In genomic region chr13:23423286-23424051, GRCm38 (mm10) we compare ENCODE assay signal across 8 mouse cellular contexts. TPM values are rescaled to one million over a fixed set of nuclear protein-coding genes. Genes with fewer than 3 reads are reported as not detected.
DNase-seq lines count a peak whose midpoint lies in the region; ATAC-seq and TF ChIP-seq lines count a peak whose summit lies in the region.

Gene Abt1 (minus strand): TSS chr13:23423866.

- peak; percentile 35 for TF ChIP-seq CTCF in layer of hippocampus, adult 2 months (conservative IDR thresholded peaks at IDR 0.05)
- peak; percentile 10; the same call in 1 of the 2 replicates for TF ChIP-seq CTCF in lung, embryonic 14.5 days (IDR thresholded peaks at IDR 0.05; ENCODE audit: low read depth)

- peaks cover 20% of the 10 kb centered on the region for H3K36me3 ChIP-seq in ES-E14 (ENCODE audit: control insufficient read depth, insufficient read depth, low read length, poor library complexity, severe bottlenecking)
- H3K36me3 ChIP-seq in forebrain, embryonic 15.5 days, result peaks cover 31% of the 10 kb centered on the region
- peaks cover 31% of the 10 kb centered on the region for H3K36me3 ChIP-seq in lung, embryonic 14.5 days (ENCODE audit: insufficient read depth)

- intact Hi-C loops in heart, postnatal 25 days (cut with DNase I), result loop anchor here (2.0 to 5.0 kb wide), 2 partner anchors 56 to 173 kb away; partner anchors contain the start of gene Zfp322a

- ATAC-seq in forebrain, embryonic 15.5 days (replicated peaks), result peak; percentile 84
- peak; percentile 84 for ATAC-seq in lung, embryonic 14.5 days (ENCODE audit: insufficient read depth)
- peak; percentile 90 for ATAC-seq in neutrophil, adult 5-6 weeks (ENCODE audit: extremely low read depth, insufficient number of reproducible peaks, low FRiP score, poor library complexity, severe bottlenecking)

- peak within 1 kb of the TSS; percentile 95 to 97 for H3K4me3 ChIP-seq in ES-E14 (ENCODE audit: insufficient read depth in 1 of 2, low read depth in 1 of 2, low read length in 2 of 2, poor library complexity in 1 of 2, severe bottlenecking in 1 of 2)
- H3K4me3 ChIP-seq in forebrain, embryonic 15.5 days, result peak within 1 kb of the TSS; percentile 64
- peak within 1 kb of the TSS; percentile 95 for H3K4me3 ChIP-seq in layer of hippocampus, adult 2 months
- peak within 1 kb of the TSS; percentile 94 for H3K4me3 ChIP-seq in lung, embryonic 14.5 days (ENCODE audit: low read depth, low read length)

- peaks cover 0 to 9% of the 10 kb centered on the region in 2 experiments; a peak in 1 of 4 replicates for H3K4me1 ChIP-seq in ES-E14 (ENCODE audit: control insufficient read depth in 2 of 2, insufficient read depth in 2 of 2, low read length in 2 of 2, poor library complexity in 1 of 2)
- peaks cover 24% of the 10 kb centered on the region for H3K4me1 ChIP-seq in forebrain, embryonic 15.5 days
- H3K4me1 ChIP-seq in lung, embryonic 14.5 days (ENCODE audit: insufficient read depth), result peaks cover 2% of the 10 kb centered on the region; the same call in 1 of the 2 replicates

- H3K27me3 ChIP-seq in forebrain, embryonic 15.5 days, result no peaks in the 10 kb centered on the region
- H3K27me3 ChIP-seq in lung, embryonic 14.5 days (ENCODE audit: insufficient read depth, low read length), result no peaks in the 10 kb centered on the region

- WGBS in forebrain, embryonic 15.5 days, result under 1% methylated on average over 48 of the region's 48 CpGs
- WGBS in lung, embryonic 14.5 days, result under 1% methylated on average over 48 of the region's 48 CpGs

- peak; percentile 96 for DNase-seq in ES-E14 (ENCODE audit: low read depth, low spot score)
- DNase-seq in cerebellum, adult 11 months, result peak; percentile 89
- peak; percentile 80 for DNase-seq in heart, postnatal 25 days (ENCODE audit: low spot score)
- peak; percentile 92 to 98 for DNase-seq in layer of hippocampus, adult 2 months (ENCODE audit: low spot score in 2 of 2)
- DNase-seq in lung, embryonic 14.5 days, result peak; percentile 97
- peak; percentile 95 for DNase-seq in testis, postnatal 14 days (ENCODE audit: low spot score)

- in situ Hi-C loops in ES-E14 (cut with MboI; ENCODE audit: low sequenced_read_pairs in 2 of 2, unreplicated experiment in 2 of 2), result loop anchor here in 1 of 2 experiments (25.0 kb wide), 2 partner anchors 1386 to 1561 kb away; partner anchors contain the start of genes Hist1h2ag, Hist1h2ah, Hist1h2bj and Hist1h2bk

- H3K4me2 ChIP-seq in forebrain, embryonic 15.5 days (replicated peaks), result peak within 1 kb of the TSS; percentile 82
- peak within 1 kb of the TSS; percentile 82 for H3K4me2 ChIP-seq in lung, embryonic 14.5 days

- H3K9me3 ChIP-seq in ES-E14 (ENCODE audit: control insufficient read depth, insufficient read depth, low read depth, low read length), result no peaks in the 10 kb centered on the region
- H3K9me3 ChIP-seq in forebrain, embryonic 15.5 days, result no peaks in the 10 kb centered on the region
- no peaks in the 10 kb centered on the region for H3K9me3 ChIP-seq in lung, embryonic 14.5 days (ENCODE audit: low read depth, low read length)

- H3K9ac ChIP-seq in ES-E14 (ENCODE audit: insufficient read depth, low read depth, low read length, poor library complexity, severe bottlenecking), result peak within 1 kb of the TSS; percentile 93
- H3K9ac ChIP-seq in forebrain, embryonic 15.5 days (replicated peaks), result peak within 1 kb of the TSS; percentile 67
- H3K9ac ChIP-seq in lung, embryonic 14.5 days, result peak within 1 kb of the TSS; percentile 88

- peak within 1 kb of the TSS; percentile 32; the same call in 1 of the 2 replicates for H3K27ac ChIP-seq in ES-E14 (ENCODE audit: insufficient read depth, low read depth, low read length, poor library complexity, severe bottlenecking)
- H3K27ac ChIP-seq in forebrain, embryonic 15.5 days (replicated peaks), result peak within 1 kb of the TSS; percentile 82
- H3K27ac ChIP-seq in layer of hippocampus, adult 2 months, result peak within 1 kb of the TSS; percentile 85
- H3K27ac ChIP-seq in lung, embryonic 14.5 days (ENCODE audit: low read depth), result peak within 1 kb of the TSS; percentile 76

TF ChIP-seq in ES-E14, 5 proteins besides CTCF, POLR2A, EP300 and RAD21:
- TF ChIP-seq HCFC1 (IDR thresholded peaks at IDR 0.05; ENCODE audit: borderline replicate concordance, insufficient read depth, low read length), result 0 out of 2 replicates have a peak, but pooled peaks have one; percentile 47
- TF ChIP-seq ZC3H11A (IDR thresholded peaks at IDR 0.05; ENCODE audit: borderline replicate concordance, low read depth, low read length), result peak; percentile 41
- TF ChIP-seq CHD2 (IDR thresholded peaks at IDR 0.05; ENCODE audit: low read depth, low read length), result no peak
- no peak for TF ChIP-seq MAFK (IDR thresholded peaks at IDR 0.05; ENCODE audit: insufficient read depth, low read depth, low read length)

RNA-seq across cellular contexts. Expression of gene Abt1, which starts in this region (rescaled TPM):
- total RNA-seq in ES-E14 (2012; rRNA removed), result 10.5 and 15.5 TPM in 2 replicates
- polyA plus RNA-seq in forebrain, embryonic 15.5 days (2015; fragmentation: Nextera tagmentation; extraction: Ambion mirVana), result 13.0 and 13.2 TPM in 2 replicates
- 1 to 10 TPM; 3.9 to 4.4 TPM for total RNA-seq in heart, postnatal 25 days (2021)
- total RNA-seq in layer of hippocampus, adult 2 months (2021), result 1 to 10 TPM; 7.8 to 9.7 TPM
- 12.7 and 13.5 TPM in 2 replicates for polyA plus RNA-seq in lung, embryonic 14.5 days (2014; fragmentation: Nextera tagmentation; extraction: Ambion mirVana)
- 10.2 and 12.6 TPM in 2 replicates for total RNA-seq in neutrophil, adult 5-6 weeks (2017)

Comparison
In these comparisons a context has a peak if more than half of its experiments do, and no peak if none do; other contexts are left out.
1. Peak in every context shown above with its lines: DNase-seq, ATAC-seq, H3K4me3 ChIP-seq and H3K27ac ChIP-seq.
2. H3K27ac ChIP-seq: peak in every context shown above with its lines; median percentile 85 in layer of hippocampus, adult 2 months; 82 in forebrain, embryonic 15.5 days; 76 in lung, embryonic 14.5 days; 32 in ES-E14.